Comparison of ENCODE assay signal across 8 mouse cellular contexts in the genomic region with DNA sequence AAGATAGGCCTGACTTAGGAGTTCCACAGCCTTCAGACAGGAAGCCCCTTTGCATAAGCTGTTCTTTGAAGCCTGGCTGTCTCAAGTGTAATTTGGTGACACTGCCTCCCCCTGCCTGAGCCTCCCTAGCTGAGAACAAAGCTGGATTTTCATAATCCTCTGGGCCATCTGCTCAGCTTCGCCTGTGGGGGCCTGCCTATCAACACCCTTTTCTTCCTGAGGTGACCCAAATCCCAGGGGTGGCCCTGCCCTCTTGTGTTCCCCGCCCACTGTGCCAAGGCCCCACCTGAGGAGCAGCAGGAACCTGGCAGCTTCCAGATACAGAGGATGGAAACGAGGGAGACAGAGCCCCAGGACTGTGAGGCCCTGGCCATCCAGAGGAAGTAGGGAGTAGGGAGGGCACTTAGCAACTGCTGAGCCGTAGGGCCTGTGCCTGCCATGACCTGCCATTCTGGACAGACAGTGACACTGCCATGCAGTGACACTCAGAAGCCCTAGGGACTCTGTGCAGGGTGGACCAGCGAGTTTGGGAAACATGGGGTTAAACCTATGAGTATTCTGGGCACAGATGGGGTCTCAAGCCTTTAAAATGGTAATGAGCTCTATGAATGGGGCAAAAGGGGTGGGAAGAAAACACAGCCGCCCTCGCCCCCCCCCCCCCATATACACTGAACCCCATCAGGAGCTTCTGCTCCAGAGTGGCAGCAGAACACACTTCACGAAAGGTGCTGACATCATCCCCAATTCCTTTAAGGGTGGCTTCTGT. TPM values are rescaled to one million over a fixed set of nuclear protein-coding genes. Genes with fewer than 3 reads are reported as not detected.
DNase-seq lines count a peak whose midpoint lies in the region; ATAC-seq and TF ChIP-seq lines count a peak whose summit lies in the region.

No protein-coding gene starts in this region.

- H3K36me3 ChIP-seq in lung, embryonic 14.5 days (ENCODE audit: insufficient read depth) = peaks cover 66% of the 10 kb centered on the region
- peaks cover 4% of the 10 kb centered on the region for H3K36me3 ChIP-seq in hindbrain, embryonic 12.5 days
- H3K36me3 ChIP-seq in midbrain, embryonic 12.5 days = peaks cover 35% of the 10 kb centered on the region

- no peak overlapping the region for H3K4me2 ChIP-seq in lung, embryonic 14.5 days
- no peak overlapping the region for H3K4me2 ChIP-seq in hindbrain, embryonic 12.5 days (replicated peaks)
- H3K4me2 ChIP-seq in midbrain, embryonic 12.5 days (replicated peaks) = peak overlapping the region; percentile 32

- no peaks in the 10 kb centered on the region for H3K4me1 ChIP-seq in lung, embryonic 14.5 days (ENCODE audit: insufficient read depth)
- H3K4me1 ChIP-seq in hindbrain, embryonic 12.5 days = peaks cover 25% of the 10 kb centered on the region
- peaks cover 44% of the 10 kb centered on the region for H3K4me1 ChIP-seq in midbrain, embryonic 12.5 days

- H3K27me3 ChIP-seq in lung, embryonic 14.5 days (ENCODE audit: insufficient read depth, low read length) = no peaks in the 10 kb centered on the region
- H3K27me3 ChIP-seq in hindbrain, embryonic 12.5 days = no peaks in the 10 kb centered on the region
- no peaks in the 10 kb centered on the region for H3K27me3 ChIP-seq in midbrain, embryonic 12.5 days

- no peak overlapping the region for H3K9ac ChIP-seq in lung, embryonic 14.5 days
- no peak overlapping the region for H3K9ac ChIP-seq in hindbrain, embryonic 12.5 days
- peak overlapping the region; percentile 16; the same call in 1 of the 2 replicates for H3K9ac ChIP-seq in midbrain, embryonic 12.5 days (replicated peaks)

- no peak for DNase-seq in lung, embryonic 14.5 days
- DNase-seq in lung, postnatal 14 days = no peak
- peak; percentile 70 for DNase-seq in thymus, postnatal 14 days
- no peak for DNase-seq in adrenal gland, postnatal 10 days
- no peak for DNase-seq in layer of hippocampus, adult 9-10 months (ENCODE audit: low spot score)
- no peak for DNase-seq in gastrocnemius, postnatal 4 days (ENCODE audit: low spot score in 2 of 2)

- ATAC-seq in lung, embryonic 14.5 days (ENCODE audit: insufficient read depth) = 0 out of 2 replicates have a peak, but pooled peaks have one; percentile 21
- peak; percentile 78 for ATAC-seq in hindbrain, embryonic 12.5 days (ENCODE audit: low FRiP score)
- peak; percentile 86 for ATAC-seq in midbrain, embryonic 12.5 days (ENCODE audit: low FRiP score, low read depth)

- no peak for TF ChIP-seq CTCF in lung, embryonic 14.5 days (IDR thresholded peaks at IDR 0.05; ENCODE audit: low read depth)

- no peak overlapping the region for H3K27ac ChIP-seq in lung, embryonic 14.5 days (ENCODE audit: low read depth)
- peak overlapping the region; percentile 81 for H3K27ac ChIP-seq in hindbrain, embryonic 12.5 days
- peak overlapping the region; percentile 93 for H3K27ac ChIP-seq in midbrain, embryonic 12.5 days (replicated peaks)

- WGBS in lung, embryonic 14.5 days = 52% methylated on average over 8 of the region's 8 CpGs
- WGBS in hindbrain, embryonic 12.5 days = 19% methylated on average over 8 of the region's 8 CpGs
- 14% methylated on average over 8 of the region's 8 CpGs for WGBS in midbrain, embryonic 12.5 days

- H3K9me3 ChIP-seq in lung, embryonic 14.5 days (ENCODE audit: low read depth, low read length) = no peaks in the 10 kb centered on the region
- no peaks in the 10 kb centered on the region for H3K9me3 ChIP-seq in hindbrain, embryonic 12.5 days (replicated peaks)
- H3K9me3 ChIP-seq in midbrain, embryonic 12.5 days = no peaks in the 10 kb centered on the region

- no peak overlapping the region for H3K4me3 ChIP-seq in lung, embryonic 14.5 days (ENCODE audit: low read depth, low read length)
- H3K4me3 ChIP-seq in hindbrain, embryonic 12.5 days = no peak overlapping the region
- H3K4me3 ChIP-seq in midbrain, embryonic 12.5 days = no peak overlapping the region

RNA-seq across cellular contexts. Expression of gene Akna, which starts 13.8 kb away (rescaled TPM):
- polyA plus RNA-seq in lung, embryonic 14.5 days (2014; fragmentation: Nextera tagmentation; extraction: Ambion mirVana) = 11.2 and 12.6 TPM in 2 replicates
- 10.4 and 10.9 TPM in 2 replicates for polyA plus RNA-seq in hindbrain, embryonic 12.5 days (2016; fragmentation: Nextera tagmentation; extraction: Ambion mirVana)
- 16.3 and 16.8 TPM in 2 replicates for polyA plus RNA-seq in midbrain, embryonic 12.5 days (2016; fragmentation: Nextera tagmentation; extraction: Ambion mirVana)
- 1 to 10 TPM; 7.4 to 7.7 TPM for total RNA-seq in adrenal gland, postnatal 10 days (2021)
- total RNA-seq in gastrocnemius, postnatal 4 days (2021) = 1 to 10 TPM; 6.2 to 6.5 TPM

RNA-seq across cellular contexts. Expression of gene Orm2, which starts 27.1 kb away (rescaled TPM):
- not detected in 2 replicates for polyA plus RNA-seq in lung, embryonic 14.5 days (2014; fragmentation: Nextera tagmentation; extraction: Ambion mirVana)
- not detected in 2 replicates for polyA plus RNA-seq in hindbrain, embryonic 12.5 days (2016; fragmentation: Nextera tagmentation; extraction: Ambion mirVana)
- polyA plus RNA-seq in midbrain, embryonic 12.5 days (2016; fragmentation: Nextera tagmentation; extraction: Ambion mirVana) = not detected in 2 replicates
- total RNA-seq in adrenal gland, postnatal 10 days (2021) = under 1 TPM in 1 of 2 experiments, not detected in 1; 0.84 TPM
- not detected for total RNA-seq in gastrocnemius, postnatal 4 days (2021)

RNA-seq across cellular contexts. Expression of gene Orm3, which starts 33.3 kb away (rescaled TPM):
- not detected in 2 replicates for polyA plus RNA-seq in lung, embryonic 14.5 days (2014; fragmentation: Nextera tagmentation; extraction: Ambion mirVana)
- not detected in 2 replicates for polyA plus RNA-seq in hindbrain, embryonic 12.5 days (2016; fragmentation: Nextera tagmentation; extraction: Ambion mirVana)
- polyA plus RNA-seq in midbrain, embryonic 12.5 days (2016; fragmentation: Nextera tagmentation; extraction: Ambion mirVana) = not detected in 2 replicates
- 1 to 10 TPM; 1.5 to 2.2 TPM for total RNA-seq in adrenal gland, postnatal 10 days (2021)
- total RNA-seq in gastrocnemius, postnatal 4 days (2021) = not detected

RNA-seq across cellular contexts. Expression of gene Orm1, which starts 44.9 kb away (rescaled TPM):
- not detected in 2 replicates for polyA plus RNA-seq in lung, embryonic 14.5 days (2014; fragmentation: Nextera tagmentation; extraction: Ambion mirVana)
- polyA plus RNA-seq in hindbrain, embryonic 12.5 days (2016; fragmentation: Nextera tagmentation; extraction: Ambion mirVana) = not detected in 2 replicates
- polyA plus RNA-seq in midbrain, embryonic 12.5 days (2016; fragmentation: Nextera tagmentation; extraction: Ambion mirVana) = not detected in 2 replicates
- 10 to 100 TPM in 1 of 2 experiments, 1 to 10 TPM in 1; 3.2 to 11.8 TPM for total RNA-seq in adrenal gland, postnatal 10 days (2021)
- 1 to 10 TPM; 1.9 to 4.2 TPM for total RNA-seq in gastrocnemius, postnatal 4 days (2021)

Comparison
In these comparisons a context has a peak if more than half of its experiments do, and no peak if none do; other contexts are left out.
1. ATAC-seq: peak in every context shown above with its lines; median percentile 86 in midbrain, embryonic 12.5 days; 78 in hindbrain, embryonic 12.5 days; 21 in lung, embryonic 14.5 days.